Mouse (Mus musculus) heart, embryonic 11.5 days (tissue): ENCODE results near the gene Cebpe. TPM values are rescaled to one million over a fixed set of nuclear protein-coding genes. Genes with fewer than 3 reads are reported as not detected.

ENCODE experiments used
- ATAC-seq: fragments of 200-750 bp; cut with Nextera tagmentation; replicated peaks from 2 replicates; pipeline ENCODE4 v1.8.0; 2017; ENCODE audit warnings: moderate library complexity; ENCODE audit not compliant: insufficient number of reproducible peaks, low FRiP score, low TSS enrichment
- H3K27ac ChIP-seq: fragments of 300-500 bp; sonication (generic); 2 replicates; pipeline ENCODE4 v1.5.1; 2014; ENCODE audit warnings: mild to moderate bottlenecking, low read depth, low read length
- H3K27me3 ChIP-seq: fragments of 300-500 bp; sonication (generic); 2 replicates; pipeline ENCODE4 v1.6.1; 2014; ENCODE audit warnings: mild to moderate bottlenecking, low read length, mixed read lengths; ENCODE audit not compliant: control insufficient read depth, insufficient read depth
- H3K36me3 ChIP-seq: fragments of 300-500 bp; sonication (generic); 2 replicates; pipeline ENCODE4 v1.6.1; 2014; ENCODE audit warnings: mild to moderate bottlenecking, low read length, moderate library complexity, mixed read lengths; ENCODE audit not compliant: control insufficient read depth, insufficient read depth
- H3K4me1 ChIP-seq: fragments of 300-500 bp; sonication (generic); 2 replicates; pipeline ENCODE4 v1.6.1; 2014; ENCODE audit warnings: low read length; ENCODE audit not compliant: control insufficient read depth, insufficient read depth
- H3K4me2 ChIP-seq: fragments of 300-500 bp; sonication (generic); 2 replicates; pipeline ENCODE4 v1.6.1; 2014; ENCODE audit warnings: mild to moderate bottlenecking, moderate library complexity
- H3K4me3 ChIP-seq: fragments of 300-500 bp; sonication (generic); 2 replicates; pipeline ENCODE4 v1.5.1; 2014; ENCODE audit warnings: low read depth, low read length
- H3K9ac ChIP-seq: fragments of 300-500 bp; sonication (generic); 2 replicates; pipeline ENCODE4 v1.6.1; 2014; ENCODE audit warnings: mild to moderate bottlenecking, low read depth, low read length, moderate library complexity
- H3K9me3 ChIP-seq: fragments of 300-500 bp; sonication (generic); replicated peaks from 2 replicates; pipeline ENCODE4 v1.6.1; 2016; ENCODE audit warnings: low read length; ENCODE audit not compliant: control insufficient read depth
- WGBS: fragments of 180-500 bp; shearing (Covaris S2); extraction: QIAGEN DNeasy Blood & Tissue Kit; methylation state at CpG from one replicate; pipeline ENCODE4 v1.1.7; 2014; ENCODE audit not compliant: insufficient replicate concordance; 5-methylcytosine and 5-hydroxymethylcytosine counted together
- polyA plus RNA-seq: library from polyadenylated mRNA; unstranded; fragments of >200 nt; fragmentation: Nextera tagmentation; extraction: Ambion mirVana; gene quantifications from 2 replicates; pipeline ENCODE4 v1.2.1, GENCODE M21; 2014

The Cebpe gene
- not detected in 2 replicates for polyA plus RNA-seq

DNA sequence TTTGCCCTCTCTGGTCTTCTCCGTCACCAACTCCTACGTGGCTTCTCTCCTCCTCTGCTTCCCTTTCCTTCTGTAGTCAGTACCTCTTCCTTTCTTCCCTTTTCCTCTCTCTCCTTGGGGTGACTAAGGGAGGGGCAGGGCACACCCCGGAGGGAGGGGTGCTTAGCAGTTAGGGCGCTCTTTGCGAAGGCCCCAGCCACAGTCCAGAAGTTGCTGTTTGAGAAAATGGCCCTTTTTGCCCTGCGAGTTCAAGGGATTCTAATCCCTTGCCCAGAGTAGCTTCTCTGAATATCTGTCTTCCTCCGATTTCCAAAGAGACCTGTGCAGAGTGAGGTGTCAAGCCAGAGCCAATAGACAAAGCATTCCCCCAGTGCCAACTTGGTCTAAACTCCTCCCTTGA lies at the start of gene Cebpe:
TSS of gene Cebpe (minus strand) at position 101 of the 400 bp plus-strand sequence.
- Histone ChIP-seq H3K9ac (no peak within 1 kb of the TSS), H3K4me1 (peaks cover 7% of the 10 kb centered on the region), H3K36me3 (no peaks in the 10 kb centered on the region), H3K27me3 (no peaks in the 10 kb centered on the region; the same call in 1 of the 2 replicates), H3K9me3 (no peaks in the 10 kb centered on the region), H3K27ac (no peak within 1 kb of the TSS; the same call in 1 of the 2 replicates), H3K4me3 (no peak within 1 kb of the TSS), H3K4me2 (no peak within 1 kb of the TSS)
- WGBS, result 73% methylated on average over 7 of the region's 7 CpGs
- ATAC-seq, result no peak

DNA sequence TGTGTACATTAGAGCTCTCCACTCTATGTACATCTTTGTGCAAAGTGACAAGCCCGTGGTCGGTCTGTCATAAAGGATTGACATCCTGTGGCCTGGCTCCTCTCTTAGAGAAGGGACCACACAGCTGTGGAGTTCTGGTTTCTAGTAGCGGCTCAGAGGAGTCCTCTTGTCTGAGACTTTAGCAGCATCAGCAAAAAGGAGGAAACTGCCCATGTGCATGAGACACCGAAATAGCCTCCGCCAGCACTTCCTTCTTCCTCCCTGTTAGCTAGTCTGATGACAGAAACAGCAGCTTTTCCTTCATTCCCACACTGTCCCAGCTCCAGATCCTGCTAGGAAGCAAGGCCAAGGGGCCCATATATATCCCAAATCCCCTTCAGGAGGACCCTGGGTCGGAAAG lies 44.4 kb upstream of the Cebpe start:
- H3K9ac ChIP-seq, result no peak overlapping the region
- no peaks in the 10 kb centered on the region for H3K4me1 ChIP-seq
- no peak for ATAC-seq
- no peak overlapping the region for H3K4me3 ChIP-seq
- no peaks in the 10 kb centered on the region for H3K9me3 ChIP-seq
- no peak overlapping the region for H3K27ac ChIP-seq
- WGBS, result 71% methylated on average over 6 of the region's 6 CpGs
- no peaks in the 10 kb centered on the region for H3K27me3 ChIP-seq
- no peaks in the 10 kb centered on the region for H3K36me3 ChIP-seq
- no peak overlapping the region for H3K4me2 ChIP-seq

- H3K9me3 ChIP-seq, result no peaks in the 10 kb centered on the region
- no peaks in the 10 kb centered on the region for H3K4me1 ChIP-seq
- 50% methylated on average over 6 of the region's 6 CpGs for WGBS
- no peaks in the 10 kb centered on the region for H3K36me3 ChIP-seq
- H3K4me3 ChIP-seq, result no peak overlapping the region
- no peaks in the 10 kb centered on the region for H3K27me3 ChIP-seq
- ATAC-seq, result no peak
- H3K4me2 ChIP-seq, result no peak overlapping the region
- H3K9ac ChIP-seq, result no peak overlapping the region
- H3K27ac ChIP-seq, result no peak overlapping the region
Observed at GRCm38 (mm10) chr14:54754602-54755018, 42.6 kb upstream of the Cebpe start.

DNA sequence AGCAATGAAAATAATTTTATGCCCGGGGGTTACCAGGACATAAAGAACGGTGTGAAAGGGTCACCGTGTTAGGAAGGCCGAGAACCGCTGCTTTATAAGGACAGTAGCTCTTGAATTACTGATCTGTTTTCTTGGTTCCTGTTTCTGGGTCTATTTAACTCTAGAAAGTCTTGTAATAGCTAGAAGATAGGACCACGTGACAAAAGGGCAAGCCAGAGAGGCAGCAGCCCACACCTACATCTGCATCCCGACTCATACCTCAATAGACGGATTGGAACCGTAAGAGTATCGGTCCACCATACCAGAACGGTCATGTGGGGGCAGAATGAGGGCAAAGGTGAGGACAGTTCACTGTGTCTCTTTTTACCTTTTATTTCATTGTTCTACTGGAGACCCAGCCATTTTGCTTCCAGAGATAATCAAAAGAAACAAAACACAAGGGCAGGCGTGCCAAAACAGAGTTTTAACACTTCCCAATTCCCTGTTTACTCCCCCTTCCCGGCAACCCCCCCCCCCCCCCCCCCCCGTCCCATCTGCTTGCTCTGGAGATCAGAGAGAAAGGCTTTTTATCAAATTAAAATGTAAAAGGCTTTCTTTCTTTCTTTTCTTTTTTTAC lies 42.1 kb upstream of the Cebpe start:
- Histone ChIP-seq H3K27ac (no peak overlapping the region), H3K9ac (no peak overlapping the region), H3K36me3 (no peaks in the 10 kb centered on the region), H3K27me3 (no peaks in the 10 kb centered on the region), H3K4me2 (no peak overlapping the region), H3K4me1 (no peaks in the 10 kb centered on the region), H3K4me3 (no peak overlapping the region), H3K9me3 (no peaks in the 10 kb centered on the region)
- WGBS, result 84% methylated on average over 14 of the region's 14 CpGs
- no peak for ATAC-seq

DNA sequence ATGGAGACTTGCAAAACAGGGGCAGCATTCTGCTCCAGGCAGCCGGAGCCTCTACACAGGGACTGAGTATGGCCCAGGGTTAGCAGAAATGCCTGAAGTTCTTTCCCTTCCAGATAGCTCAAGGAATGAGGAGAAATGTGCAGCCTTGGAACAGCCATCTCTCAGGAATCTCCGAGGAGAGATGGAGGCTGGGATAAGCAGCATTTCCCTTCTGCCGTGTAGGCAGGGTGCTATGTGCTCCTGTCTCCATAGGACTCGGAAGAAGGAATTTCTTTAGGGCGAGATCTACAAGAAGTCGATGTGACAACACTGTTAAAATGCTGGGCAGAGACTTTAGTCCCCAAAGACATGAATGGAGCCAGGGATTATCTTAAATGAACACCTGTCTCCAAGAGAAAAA lies 41.0 kb upstream of the Cebpe start:
- no peaks in the 10 kb centered on the region for H3K4me1 ChIP-seq
- H3K9ac ChIP-seq, result no peak overlapping the region
- no peak overlapping the region for H3K27ac ChIP-seq
- no peak overlapping the region for H3K4me3 ChIP-seq
- WGBS, result 81% methylated on average over 6 of the region's 6 CpGs
- no peaks in the 10 kb centered on the region for H3K36me3 ChIP-seq
- no peak for ATAC-seq
- no peaks in the 10 kb centered on the region for H3K9me3 ChIP-seq
- no peak overlapping the region for H3K4me2 ChIP-seq
- H3K27me3 ChIP-seq, result no peaks in the 10 kb centered on the region

GRCm38 (mm10) chr14:54751768-54752167 lies 39.8 kb upstream of the Cebpe start:
- Histone ChIP-seq H3K27ac (no peak overlapping the region), H3K9me3 (no peaks in the 10 kb centered on the region), H3K27me3 (no peaks in the 10 kb centered on the region), H3K4me2 (no peak overlapping the region), H3K36me3 (no peaks in the 10 kb centered on the region), H3K4me1 (no peaks in the 10 kb centered on the region), H3K4me3 (no peak overlapping the region), H3K9ac (no peak overlapping the region)
- no peak for ATAC-seq
- 73% methylated on average over 1 of the region's 1 CpGs for WGBS

DNA sequence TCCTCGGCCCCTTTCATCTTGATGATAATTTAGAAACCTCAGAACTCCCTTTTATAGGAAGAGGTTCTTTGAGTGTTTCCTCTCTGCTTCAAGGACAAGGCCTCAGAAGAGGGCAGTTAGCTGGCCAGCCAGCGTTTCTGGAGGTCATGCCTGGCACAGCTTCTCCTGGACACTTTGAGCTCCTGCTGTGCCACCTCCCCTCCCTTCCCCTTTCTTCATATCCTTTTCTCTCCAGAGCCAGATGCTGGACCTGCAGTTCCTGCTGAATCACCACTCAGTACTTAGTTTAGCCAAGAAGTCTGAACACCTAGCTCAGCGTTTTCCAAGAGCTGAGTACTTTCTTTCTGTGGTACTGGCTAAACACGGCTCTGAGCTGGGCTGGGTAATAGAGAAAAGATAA lies 37.3 kb upstream of the Cebpe start:
- Histone ChIP-seq H3K27ac (no peak overlapping the region), H3K9ac (no peak overlapping the region), H3K36me3 (no peaks in the 10 kb centered on the region), H3K4me3 (no peak overlapping the region), H3K4me1 (peaks cover 8% of the 10 kb centered on the region), H3K4me2 (no peak overlapping the region), H3K9me3 (no peaks in the 10 kb centered on the region), H3K27me3 (no peaks in the 10 kb centered on the region)
- ATAC-seq, result no peak
- 72% methylated on average over 4 of the region's 4 CpGs for WGBS

DNA sequence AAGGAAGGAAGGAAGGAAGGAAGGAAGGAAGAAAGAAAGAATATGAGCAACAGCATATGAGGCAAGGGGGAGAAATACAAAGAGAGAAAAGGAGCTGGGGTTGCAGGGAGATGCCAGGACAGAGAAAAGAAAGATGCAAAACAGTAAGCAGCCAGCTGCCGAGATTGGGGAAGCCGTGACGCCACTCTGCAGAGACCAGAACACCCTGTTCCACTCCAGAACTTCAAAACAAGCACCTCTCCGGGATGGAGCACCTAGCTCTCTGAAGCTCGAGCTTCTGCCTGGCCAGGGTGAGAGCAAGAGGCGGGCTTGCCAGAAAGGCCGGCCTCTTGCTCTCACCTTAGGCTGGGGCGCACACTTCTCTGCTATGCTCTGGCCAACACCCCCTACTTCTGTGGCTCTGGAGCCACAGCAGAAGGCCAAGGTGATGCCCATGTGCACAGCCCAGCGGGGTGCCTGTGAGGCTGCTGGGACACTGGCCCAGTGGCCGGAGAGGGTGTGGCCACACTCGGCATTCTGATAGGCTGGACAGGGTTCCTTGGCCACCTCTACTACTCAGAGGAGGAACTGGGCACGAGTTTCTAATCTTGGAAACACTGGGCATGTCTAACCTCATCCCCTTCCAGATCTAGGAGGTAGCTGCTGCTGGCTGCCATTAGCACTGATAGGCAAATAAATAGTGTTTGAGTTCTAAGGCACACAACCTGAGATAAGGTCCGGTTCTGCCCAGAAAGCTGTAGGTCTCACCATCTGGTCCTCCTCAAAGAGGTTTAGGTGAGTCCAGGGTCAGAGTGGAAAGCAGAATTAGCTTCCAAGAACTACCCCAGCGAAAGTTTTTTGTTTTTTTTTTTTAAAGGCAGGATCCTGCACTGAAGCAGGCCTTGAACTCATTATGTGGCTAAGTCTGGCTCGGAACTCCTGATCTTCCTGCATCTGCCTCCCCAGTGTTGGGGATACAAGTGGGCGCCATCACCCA lies 36.3 kb upstream of the Cebpe start:
- no peak overlapping the region for H3K4me3 ChIP-seq
- ATAC-seq, result no peak
- 65% methylated on average over 16 of the region's 16 CpGs for WGBS

More for the DNA sequence above, 36.3 kb upstream of the Cebpe start:
- peaks cover 8% of the 10 kb centered on the region for H3K4me1 ChIP-seq
- H3K27me3 ChIP-seq, result no peaks in the 10 kb centered on the region
- H3K9ac ChIP-seq, result no peak overlapping the region
- H3K4me2 ChIP-seq, result no peak overlapping the region
- no peaks in the 10 kb centered on the region for H3K36me3 ChIP-seq
- no peaks in the 10 kb centered on the region for H3K9me3 ChIP-seq
- H3K27ac ChIP-seq, result no peak overlapping the region
